Mouse (Mus musculus) urinary bladder, adult 2 months (tissue): Measurements from ENCODE around the gene Fv1. TPM values are rescaled to one million over a fixed set of nuclear protein-coding genes. Genes with fewer than 3 reads are reported as not detected.
"Not testable (repeated sequence)": the region's sequence is repeated elsewhere in the genome, so short reads cannot be mapped to it uniquely, and the experiment has no call there.

Experiments
- DNase-seq: peaks from one replicate; pipeline ENCODE4 v3.0.0; 2022; ENCODE audit warnings: low spot score
- polyA plus RNA-seq: library from polyadenylated mRNA; depleted of rRNA; stranded (reverse); fragments of >200 nt; gene quantifications from 2 replicates; pipeline ENCODE4 v1.2.3, GENCODE M21; 2012; rRNA removed

Gene Fv1
- polyA plus RNA-seq = 6.8 and 7.6 TPM in 2 replicates

- peak; percentile 76 for DNase-seq
Measured at GRCm38 (mm10) chr4:147868450-147869031, at the start of gene Fv1, which contains the start of gene Miip. Gene Fv1 (plus strand): TSS chr4:147868979. Gene Miip (minus strand): TSS chr4:147868816.

GRCm38 (mm10) chr4:147819659-147820058 is 49.1 kb upstream of the Fv1 start:
- not testable (repeated sequence) for DNase-seq

- not testable (repeated sequence) for DNase-seq
Measured at GRCm38 (mm10) chr4:147821414-147821813, 47.4 kb upstream of the Fv1 start.

- DNase-seq = no peak
Measured at GRCm38 (mm10) chr4:147824389-147824788, 44.4 kb upstream of the Fv1 start.

- peak; percentile 37 for DNase-seq
Measured at GRCm38 (mm10) chr4:147839282-147839681, 29.5 kb upstream of the Fv1 start.

- DNase-seq = no peak
Measured at GRCm38 (mm10) chr4:147842871-147843270, 25.9 kb upstream of the Fv1 start.

GRCm38 (mm10) chr4:147847614-147848583 is 20.9 kb upstream of the Fv1 start, which contains the start of gene Zfp933:
Gene Zfp933 (minus strand): TSS chr4:147848366.
- no peak for DNase-seq

GRCm38 (mm10) chr4:147848584-147848991 is 20.2 kb upstream of the Fv1 start:
- no peak for DNase-seq

- DNase-seq = no peak
Measured at GRCm38 (mm10) chr4:147850776-147851175, 18.0 kb upstream of the Fv1 start.

GRCm38 (mm10) chr4:147862051-147862450 is 6.7 kb upstream of the Fv1 start:
- DNase-seq = no peak

- DNase-seq = no peak
Measured at GRCm38 (mm10) chr4:147865651-147866050, 3.1 kb upstream of the Fv1 start.

- no peak for DNase-seq
Measured at GRCm38 (mm10) chr4:147866056-147866455, 2.7 kb upstream of the Fv1 start.

- DNase-seq = not testable (repeated sequence)
Measured at GRCm38 (mm10) chr4:147866793-147867192, 2.0 kb upstream of the Fv1 start.

GRCm38 (mm10) chr4:147867563-147868449 is 973 bp upstream of the Fv1 start:
- no peak for DNase-seq

- DNase-seq = no peak
Measured at GRCm38 (mm10) chr4:147869238-147869637, 459 bp downstream of the Fv1 start.

- DNase-seq = no peak
Measured at GRCm38 (mm10) chr4:147875852-147876575, 7.2 kb downstream of the Fv1 start.

GRCm38 (mm10) chr4:147878537-147878936 is 9.8 kb downstream of the Fv1 start:
- no peak for DNase-seq

GRCm38 (mm10) chr4:147879456-147879855 is 10.7 kb downstream of the Fv1 start:
- DNase-seq = no peak

GRCm38 (mm10) chr4:147879865-147880264 is 11.1 kb downstream of the Fv1 start:
- no peak for DNase-seq

GRCm38 (mm10) chr4:147881792-147882191 is 13.0 kb downstream of the Fv1 start:
- DNase-seq = no peak

GRCm38 (mm10) chr4:147883041-147883440 is 14.3 kb downstream of the Fv1 start:
- no peak for DNase-seq
